Mouse (Mus musculus): ENCODE results near the gene Rad9a. TPM values are rescaled to one million over a fixed set of nuclear protein-coding genes. Genes with fewer than 3 reads are reported as not detected.
A peak's percentile ranks its signal among the peaks of the same experiment; 100 is the strongest.

Rad9a gene
- total RNA-seq, 1 experiment from 2014 or later: 20.5 TPM

DNA sequence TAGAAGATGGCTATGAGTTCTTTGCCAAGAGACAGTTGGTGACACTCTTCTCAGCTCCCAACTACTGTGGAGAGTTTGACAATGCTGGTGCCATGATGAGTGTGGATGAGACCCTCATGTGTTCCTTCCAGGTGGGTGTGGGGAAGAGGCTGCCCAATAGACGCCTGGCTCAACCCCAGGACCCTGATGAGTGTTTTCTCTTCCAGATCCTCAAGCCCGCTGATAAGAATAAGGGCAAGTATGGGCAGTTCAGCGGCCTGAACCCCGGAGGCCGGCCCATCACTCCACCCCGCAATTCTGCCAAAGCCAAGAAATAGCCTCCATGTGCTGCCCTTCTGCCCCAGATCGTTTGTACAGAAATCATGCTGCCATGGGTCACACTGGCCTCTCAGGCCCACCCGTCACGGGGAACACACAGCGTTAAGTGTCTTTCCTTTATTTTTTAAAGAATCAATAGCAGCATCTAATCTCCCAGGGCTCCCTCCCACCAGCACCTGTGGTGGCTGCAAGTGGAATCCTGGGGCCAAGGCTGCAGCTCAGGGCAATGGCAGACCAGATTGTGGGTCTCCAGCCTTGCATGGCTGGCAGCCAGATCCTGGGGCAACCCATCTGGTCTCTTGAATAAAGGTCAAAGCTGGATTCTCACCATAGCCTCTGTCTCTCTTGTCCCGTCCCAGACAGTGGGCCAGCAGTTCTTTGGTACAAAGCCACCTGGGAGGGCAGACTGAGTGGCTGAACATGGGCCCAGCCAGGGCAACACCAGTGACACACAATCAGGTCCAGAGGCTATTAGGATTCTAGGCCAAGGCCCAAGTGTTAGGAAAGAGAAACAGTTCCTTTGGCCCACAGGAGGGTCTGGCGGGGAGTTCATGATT, 6.4 kb downstream of the Rad9a start:
- no peak for ATAC-seq (replicated peaks; ENCODE audit: low read depth, poor library complexity, severe bottlenecking)

DNA sequence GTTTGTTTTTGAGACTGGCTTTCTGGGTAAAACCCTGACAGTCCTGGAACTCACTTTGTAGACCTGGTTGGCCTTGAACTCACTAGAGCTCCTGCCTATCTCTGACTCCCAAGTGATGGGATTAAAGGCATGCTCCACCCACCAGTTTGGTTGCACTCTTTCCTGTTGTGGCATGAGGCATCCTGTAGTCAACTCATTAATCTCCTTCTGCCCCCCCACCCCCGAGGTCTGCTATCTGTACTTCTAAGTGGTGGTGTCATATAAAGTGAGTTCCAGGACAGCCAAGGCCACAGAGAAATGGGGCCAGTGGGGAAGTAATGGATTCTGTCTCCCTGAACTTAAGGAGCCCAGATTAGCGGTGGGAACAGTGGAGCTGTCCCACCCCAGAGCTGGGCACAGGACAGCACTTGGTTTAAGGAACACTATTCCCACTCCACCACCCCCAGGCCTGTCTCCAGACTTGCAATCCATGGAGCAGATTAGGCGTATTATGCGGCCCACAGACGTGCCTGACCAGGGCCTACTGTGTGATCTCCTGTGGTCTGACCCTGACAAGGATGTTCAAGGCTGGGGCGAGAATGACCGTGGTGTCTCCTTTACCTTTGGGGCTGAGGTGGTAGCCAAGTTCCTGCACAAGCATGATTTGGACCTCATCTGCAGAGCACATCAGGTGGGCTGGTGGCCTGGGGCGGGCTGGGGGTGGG, 7.3 kb downstream of the Rad9a start:
- peak; percentile 42 for ATAC-seq (replicated peaks; ENCODE audit: low read depth, poor library complexity, severe bottlenecking)

DNA sequence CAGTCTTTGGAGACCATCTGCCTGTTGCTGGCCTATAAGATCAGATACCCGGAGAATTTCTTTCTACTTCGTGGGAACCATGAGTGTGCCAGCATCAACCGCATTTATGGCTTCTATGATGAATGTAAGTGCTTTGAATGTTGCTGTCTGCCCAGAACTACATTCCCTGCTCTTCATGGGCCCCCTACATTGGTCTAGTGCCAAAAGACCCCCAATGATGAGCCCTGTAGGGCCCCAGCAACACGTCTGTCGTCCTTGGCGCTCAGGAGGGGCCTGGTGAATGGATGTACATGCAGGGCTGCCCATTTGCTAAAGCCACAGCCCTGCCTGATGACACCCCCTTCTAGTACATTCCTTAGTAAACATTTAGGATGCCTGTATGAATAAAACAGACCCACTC, 8.3 kb downstream of the Rad9a start:
- ATAC-seq (replicated peaks; ENCODE audit: low read depth, poor library complexity, severe bottlenecking): no peak

DNA sequence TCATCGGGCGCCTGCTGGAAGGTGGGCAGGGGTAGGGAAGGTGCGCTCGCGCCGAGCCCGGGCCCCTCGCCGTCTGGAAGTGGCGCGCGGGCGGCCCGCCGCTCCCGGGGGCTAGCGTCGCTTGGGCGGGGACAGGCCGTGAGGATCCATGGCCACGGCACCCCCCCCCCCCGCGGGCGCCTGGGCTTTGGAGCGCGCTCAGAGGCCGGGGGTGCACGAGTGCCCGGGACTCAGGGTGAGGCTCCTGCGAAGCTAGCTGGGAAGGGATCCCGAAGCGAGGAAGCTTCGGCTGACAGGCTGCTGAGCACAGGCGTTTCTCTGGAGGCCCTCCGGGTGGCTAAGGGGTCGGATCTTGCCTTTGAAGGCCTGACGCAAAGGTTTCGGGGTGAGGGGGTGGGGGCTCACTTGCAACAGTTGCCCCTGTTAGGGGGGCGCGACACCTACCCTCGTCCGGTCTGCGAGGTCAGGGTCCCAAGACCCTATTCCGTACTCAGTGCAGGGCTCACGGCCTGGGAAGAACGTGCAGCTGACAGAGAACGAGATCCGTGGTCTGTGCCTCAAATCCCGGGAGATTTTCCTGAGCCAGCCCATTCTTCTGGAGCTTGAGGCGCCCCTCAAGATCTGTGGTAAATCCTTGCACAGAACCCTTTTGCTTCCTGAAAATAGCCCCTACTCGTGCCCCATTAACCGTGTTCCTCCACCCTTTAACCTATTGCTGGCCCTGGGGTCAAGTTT, 9.0 kb downstream of the Rad9a start:
- ATAC-seq (replicated peaks; ENCODE audit: low read depth, poor library complexity, severe bottlenecking): no peak

DNA sequence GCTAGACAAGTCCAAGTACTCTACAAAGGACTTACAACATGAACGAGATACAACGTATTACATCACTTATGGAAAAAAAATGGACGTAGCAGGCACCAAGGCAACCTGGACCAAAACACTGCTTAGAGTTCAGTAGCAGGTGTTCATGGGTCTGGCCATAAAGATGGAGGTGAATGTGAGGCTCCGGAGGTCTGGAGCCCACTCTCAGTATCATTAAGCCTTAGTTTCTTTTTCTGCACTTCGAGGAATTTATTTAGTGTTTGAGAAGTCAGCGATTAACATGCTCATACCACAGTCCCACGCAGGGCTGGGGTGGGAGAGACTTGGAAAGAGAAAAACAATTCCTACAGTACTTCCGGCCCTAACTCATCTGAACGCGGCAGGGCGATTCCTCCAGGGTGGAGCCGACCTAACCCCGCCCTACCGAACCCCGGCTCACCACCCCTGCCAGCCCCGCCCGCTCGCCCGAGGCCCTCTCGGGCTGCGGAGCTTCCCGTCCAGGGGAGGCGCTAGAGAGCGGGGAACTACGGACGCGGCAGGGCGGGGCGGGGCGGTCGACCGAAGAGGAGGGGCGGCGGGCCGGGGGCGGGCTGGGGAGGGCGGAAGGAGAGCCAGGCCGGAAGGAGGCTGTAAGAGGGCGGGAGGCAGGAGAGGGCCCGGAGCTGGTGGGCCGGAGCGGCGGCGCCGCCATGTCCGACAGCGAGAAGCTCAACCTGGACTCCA, 9.8 kb downstream of the Rad9a start, which contains the start of gene Ppp1ca:
TSS of gene Ppp1ca (plus strand) at position 538 of the 723 bp plus-strand sequence.
- peak; percentile 81 for ATAC-seq (replicated peaks; ENCODE audit: low read depth, poor library complexity, severe bottlenecking)

DNA sequence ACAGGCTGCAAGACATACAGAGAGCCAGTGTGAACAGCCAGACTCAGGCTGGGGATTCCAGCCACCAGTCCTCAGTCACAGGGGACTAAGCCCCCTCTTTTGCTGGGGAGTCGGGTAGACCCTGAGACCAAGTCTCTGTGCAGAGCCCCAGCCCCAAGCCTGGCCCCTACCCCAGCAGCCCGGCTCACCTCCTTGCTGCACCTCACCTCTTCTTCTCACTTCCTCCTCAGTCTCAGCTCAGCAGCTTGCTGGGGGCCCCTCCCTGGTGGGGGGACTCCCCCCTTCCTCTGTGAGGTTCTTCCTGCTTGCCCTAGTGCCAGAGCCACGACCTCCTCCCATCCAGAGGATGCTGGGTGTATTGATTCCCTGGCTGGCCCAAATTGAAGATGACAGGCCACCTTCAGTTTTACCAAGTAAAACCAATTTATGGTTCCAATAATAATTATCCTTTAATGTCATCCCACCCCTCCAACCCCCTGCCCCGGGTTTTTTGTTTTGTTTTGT, 10.6 kb downstream of the Rad9a start, which contains the start of gene Tbc1d10c:
TSS of gene Tbc1d10c (minus strand) at position 454 of the 504 bp plus-strand sequence.
- ATAC-seq (replicated peaks; ENCODE audit: low read depth, poor library complexity, severe bottlenecking): peak; percentile 48

DNA sequence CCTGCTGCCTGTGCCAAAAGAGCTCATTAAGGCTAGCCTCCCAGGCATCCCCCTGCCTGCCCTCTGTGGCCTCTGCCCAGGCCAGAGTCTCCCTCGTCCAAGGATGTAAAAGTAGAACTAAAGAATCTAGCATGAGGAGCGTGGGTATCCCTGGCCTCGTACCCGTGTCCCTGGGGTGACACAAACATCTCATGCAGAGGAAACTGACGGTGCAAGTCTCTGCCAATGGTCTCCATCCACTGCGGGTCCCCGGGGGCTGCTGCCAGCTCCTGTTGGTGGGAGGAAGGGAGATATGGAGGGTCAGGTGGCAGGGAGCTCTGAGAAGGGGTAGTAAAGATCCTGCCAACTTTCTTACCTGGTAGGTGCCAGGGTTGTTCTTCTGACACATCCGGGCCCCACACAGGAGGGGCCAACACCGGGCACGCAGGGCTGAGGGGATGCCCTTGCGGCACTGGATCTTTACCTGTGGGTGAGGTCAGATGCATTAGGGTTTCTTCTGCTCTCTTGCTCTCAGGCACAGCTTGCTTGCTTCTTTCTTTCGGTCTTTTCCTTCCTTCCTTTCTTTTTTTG, 12.3 kb downstream of the Rad9a start:
- ATAC-seq (replicated peaks; ENCODE audit: low read depth, poor library complexity, severe bottlenecking): no peak

DNA sequence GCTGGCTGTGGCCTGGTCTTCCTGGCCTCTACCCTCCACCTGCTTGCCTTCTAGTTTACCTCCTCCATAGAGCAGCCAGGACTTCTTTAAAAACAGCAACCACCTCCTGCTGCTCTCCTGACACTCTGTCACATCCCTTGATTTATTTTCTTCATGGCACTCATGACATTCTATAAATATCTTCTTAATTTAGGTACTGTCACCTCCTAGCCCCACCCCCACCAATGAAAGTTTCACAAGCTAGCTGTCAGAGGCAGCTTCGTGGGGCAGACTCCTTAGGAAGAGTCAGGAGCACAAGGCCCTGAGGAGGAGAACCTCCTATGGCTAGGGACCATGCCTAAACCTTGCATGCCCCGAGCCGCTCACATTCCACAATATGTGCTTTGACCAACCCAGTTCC, 14.2 kb downstream of the Rad9a start:
- ATAC-seq (replicated peaks; ENCODE audit: low read depth, poor library complexity, severe bottlenecking): no peak

DNA sequence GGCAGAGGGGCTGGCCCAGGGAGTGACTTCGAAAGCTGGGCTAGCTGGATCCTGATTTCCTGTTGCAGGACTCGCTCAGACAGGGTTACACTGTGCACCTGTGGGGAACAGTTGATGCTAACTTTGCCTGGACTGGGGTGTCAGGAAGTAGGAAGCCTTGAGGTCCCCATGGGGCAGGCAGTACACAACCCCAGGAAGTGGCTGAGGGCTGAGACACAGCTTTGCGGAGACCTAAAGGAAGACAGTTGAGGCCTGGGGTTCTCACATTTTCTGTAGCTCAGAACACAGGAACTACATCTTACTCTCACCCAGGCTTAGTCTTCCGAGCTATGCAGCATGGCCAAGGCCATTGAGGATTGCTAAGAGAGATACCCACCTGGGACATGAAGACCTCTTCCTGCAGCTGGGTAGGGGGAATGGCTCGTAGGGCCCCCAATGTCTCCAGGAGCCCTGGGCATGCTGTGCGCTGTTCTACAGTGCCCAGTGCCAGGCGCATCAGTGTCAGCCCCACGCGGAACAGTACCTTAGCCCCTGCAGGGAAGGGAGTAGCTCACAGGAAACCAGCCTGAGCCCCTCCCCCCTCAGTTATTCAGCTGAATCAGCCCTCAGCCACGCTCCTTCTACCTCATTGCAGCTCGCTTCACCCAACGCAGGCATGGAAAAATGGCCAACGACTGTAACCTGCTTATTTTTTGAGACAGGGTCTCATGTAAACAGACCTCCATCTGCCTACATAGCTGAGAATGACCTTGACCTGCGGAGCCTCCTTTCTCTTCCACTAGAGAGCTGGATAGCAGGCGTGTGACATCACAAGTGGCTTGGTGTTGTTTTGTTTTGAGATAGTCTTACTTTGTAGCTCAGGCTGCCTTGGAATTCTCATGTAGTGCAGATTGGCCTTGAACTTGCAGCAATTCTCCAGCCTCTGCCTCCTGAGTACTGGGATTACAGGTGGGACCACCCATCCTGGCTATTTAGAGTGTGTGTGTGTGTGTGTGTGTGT, 16.2 kb downstream of the Rad9a start:
- ATAC-seq (replicated peaks; ENCODE audit: low read depth, poor library complexity, severe bottlenecking): peak; percentile 77

DNA sequence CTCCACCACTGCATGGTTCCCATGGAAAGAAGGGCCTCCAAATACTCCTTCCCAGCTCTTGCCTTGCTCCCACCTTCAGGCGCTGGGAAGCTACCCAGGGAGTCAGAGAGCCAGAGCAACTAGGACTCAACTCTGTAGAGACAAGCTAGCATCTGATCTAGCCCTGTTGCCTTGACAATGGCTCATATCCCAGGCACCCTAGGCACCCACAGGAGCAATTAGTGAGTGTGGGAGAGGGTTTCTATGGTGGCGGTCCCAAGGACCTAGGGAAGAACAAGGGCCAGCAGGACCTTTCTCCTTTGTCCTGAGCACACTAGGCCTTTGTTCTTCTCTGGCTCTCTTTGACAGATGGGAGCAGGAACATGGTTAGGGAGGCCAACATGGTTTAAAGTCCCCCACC, 17.8 kb downstream of the Rad9a start:
- no peak for ATAC-seq (replicated peaks; ENCODE audit: low read depth, poor library complexity, severe bottlenecking)

DNA sequence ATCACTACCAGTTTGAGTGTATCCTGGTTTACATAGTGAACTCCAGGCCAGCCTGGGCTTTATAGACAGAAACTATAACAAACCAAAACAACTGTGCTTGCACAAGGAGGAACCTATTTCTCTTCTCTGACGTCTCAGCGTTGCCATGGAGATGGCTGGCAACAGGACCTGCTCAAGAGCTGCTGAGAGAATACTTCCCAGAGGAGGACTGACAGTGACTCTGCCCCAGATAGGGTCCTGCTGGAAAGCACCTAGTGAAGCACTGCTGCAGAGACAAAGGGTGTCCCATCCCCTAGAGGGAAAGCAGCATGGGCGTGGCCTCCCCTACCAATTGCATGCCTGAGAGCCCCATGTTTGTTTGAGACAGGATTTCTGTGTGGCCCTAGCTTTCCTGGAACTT, 19.6 kb downstream of the Rad9a start:
- ATAC-seq (replicated peaks; ENCODE audit: low read depth, poor library complexity, severe bottlenecking): peak; percentile 55

DNA sequence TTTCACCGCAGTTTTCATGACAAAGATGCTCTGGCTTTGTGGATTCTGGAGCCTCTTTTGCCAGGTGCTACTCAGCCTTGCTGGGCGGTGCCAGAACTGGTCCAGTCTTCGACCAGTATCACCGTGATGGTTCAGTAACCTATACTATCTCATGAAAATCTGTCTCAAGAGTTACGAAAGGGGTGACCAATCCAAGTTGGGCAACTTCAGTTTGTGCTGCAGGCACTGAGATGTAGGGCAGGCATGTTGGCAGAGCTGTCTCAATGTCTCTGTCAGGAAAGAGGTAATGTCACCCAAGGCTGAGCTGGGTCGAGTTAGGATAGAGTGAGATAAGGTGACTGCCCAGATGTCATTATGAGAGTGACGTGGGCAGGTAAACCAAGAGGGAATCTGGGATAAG, 21.1 kb downstream of the Rad9a start:
- ATAC-seq (replicated peaks; ENCODE audit: low read depth, poor library complexity, severe bottlenecking): no peak

DNA sequence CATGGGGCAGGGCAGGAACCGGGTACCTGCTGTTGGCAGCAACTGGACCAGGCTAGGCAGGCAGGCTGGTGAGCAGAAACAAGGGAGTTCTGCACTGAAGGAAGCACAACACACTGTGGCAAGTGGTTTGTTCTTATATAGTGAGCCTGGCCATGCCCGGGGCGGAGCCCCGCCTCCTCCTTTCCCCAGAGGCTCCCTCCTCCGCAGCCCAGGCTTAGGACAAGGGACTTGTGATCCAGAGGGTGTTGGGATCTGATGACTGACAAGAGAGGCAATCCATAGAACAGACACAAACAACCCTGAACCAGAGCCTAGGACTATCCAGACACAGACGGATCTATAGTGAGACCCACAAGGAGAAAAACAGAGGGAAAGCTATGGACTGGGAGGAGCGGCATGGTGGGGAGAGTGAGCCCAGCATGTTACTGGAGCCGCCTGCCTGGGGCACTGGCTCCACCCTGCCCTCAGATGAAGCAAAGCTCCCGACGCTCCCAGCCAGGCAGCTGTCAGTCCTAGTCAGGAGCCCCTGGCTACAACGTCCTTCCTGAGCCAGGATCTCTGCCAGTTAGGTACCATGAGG, 26.0 kb downstream of the Rad9a start, which contains the start of gene Carns1:
TSS of gene Carns1 (minus strand) at position 112 of the 580 bp plus-strand sequence.
- no peak for ATAC-seq (replicated peaks; ENCODE audit: low read depth, poor library complexity, severe bottlenecking)

DNA sequence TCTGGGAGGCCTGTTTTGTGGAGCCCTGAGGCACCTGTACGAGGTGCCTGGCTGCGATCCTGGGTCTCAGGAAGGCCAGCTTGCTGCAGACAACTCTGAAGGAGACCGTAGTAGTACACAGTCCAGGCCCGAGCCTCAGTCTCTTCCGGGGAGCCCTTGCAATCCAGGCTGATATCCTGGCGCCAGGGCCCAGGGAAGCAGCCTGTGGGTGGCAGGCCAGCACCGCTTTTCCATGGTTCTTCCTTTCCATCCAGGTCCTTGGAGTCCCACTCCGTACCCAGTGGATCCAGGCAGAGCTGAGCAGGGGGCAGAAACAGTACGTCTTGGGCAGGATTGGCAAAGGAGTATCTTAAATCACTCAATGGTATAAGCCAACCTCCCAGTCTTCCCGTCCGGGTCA, 28.5 kb downstream of the Rad9a start:
- ATAC-seq (replicated peaks; ENCODE audit: low read depth, poor library complexity, severe bottlenecking): no peak

DNA sequence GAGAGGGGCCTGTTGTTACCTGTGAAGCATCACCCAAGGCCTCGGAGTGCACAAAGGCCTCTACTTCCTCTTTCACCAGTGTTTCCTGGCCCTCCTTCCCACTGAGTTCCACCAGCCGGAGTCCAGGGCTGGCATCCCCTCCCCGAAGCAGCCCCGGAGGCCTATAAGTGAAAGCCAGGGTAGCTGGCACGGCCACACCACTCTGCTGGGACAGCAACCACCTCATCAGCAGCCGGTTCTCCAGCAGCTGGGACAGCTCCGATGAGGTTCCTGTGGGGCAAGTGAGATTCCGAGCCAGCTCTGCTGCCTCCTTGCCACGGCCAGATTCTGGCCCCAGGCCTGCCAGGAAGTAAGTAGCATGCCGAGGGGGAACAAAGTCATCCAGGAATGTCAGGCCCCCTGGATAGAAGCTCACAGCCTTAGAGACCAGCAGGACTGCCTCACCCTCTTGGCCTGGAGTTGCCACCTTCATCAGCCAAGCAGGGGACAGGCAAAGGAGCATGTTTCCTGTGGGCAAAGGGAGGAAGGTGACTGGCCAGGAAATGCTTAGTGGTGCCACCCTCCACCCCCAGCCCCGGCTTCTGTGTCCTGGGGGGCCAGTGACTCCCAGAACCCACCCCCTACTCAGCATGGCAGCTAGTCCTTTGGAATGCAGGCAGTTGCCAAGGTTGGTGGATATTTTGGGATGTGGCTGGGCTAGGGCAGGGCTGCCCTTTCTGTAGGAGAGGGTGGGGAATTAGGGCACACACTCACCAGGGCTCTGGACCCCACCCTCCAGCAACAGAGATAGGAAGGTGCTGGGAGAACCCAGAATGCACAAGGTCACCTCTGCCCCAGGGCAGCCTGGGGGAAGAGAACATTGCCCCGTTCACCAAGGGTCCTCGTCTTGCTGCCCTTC, 29.8 kb downstream of the Rad9a start:
- peak; percentile 10; the same call in 1 of the 2 replicates for ATAC-seq (replicated peaks; ENCODE audit: low read depth, poor library complexity, severe bottlenecking)

DNA sequence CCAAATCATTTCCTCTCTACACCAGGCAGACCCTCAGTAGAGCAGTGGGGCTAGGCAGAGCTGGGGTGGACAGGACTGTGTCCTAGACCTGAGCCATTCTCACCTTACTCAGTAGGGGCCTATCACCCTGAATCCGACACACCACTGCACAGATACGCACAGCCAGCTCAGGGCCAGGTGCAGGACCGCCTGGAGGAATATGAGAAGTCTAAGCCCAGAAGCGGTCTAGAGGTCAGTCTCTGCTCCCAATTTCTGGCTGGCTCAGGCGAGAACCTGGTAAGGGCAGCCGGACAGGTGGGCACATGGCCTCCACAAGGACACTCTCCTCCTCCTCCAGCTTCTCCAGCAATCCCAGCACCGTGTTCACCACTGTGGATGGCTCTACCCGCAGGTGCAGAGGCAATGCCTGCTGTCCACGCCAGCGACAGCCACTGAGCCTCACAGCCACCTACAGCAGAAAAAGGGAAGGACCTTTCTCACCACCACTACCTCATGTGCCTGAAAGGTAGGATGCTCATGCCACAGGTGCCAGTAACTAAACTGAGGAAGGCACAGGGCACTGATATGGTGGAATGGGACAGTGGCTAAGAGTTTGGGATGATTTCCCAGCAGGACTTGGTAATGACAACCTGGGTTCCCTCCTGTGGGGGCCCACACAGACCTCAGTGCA, 30.6 kb downstream of the Rad9a start:
- ATAC-seq (replicated peaks; ENCODE audit: low read depth, poor library complexity, severe bottlenecking): no peak

All from common myeloid progenitor, adult 5-6 weeks (primary cell).